Mouse (Mus musculus) E14TG2a.4 (cell line): ENCODE measurements around the gene Ttc7.

Experiments
- CTCF ChIP-seq: conservative IDR thresholded peaks from 2 replicates; pipeline ENCODE4 v1.5.1; 2014; ENCODE audit warnings: low read length
- NANOG ChIP-seq: IDR thresholded peaks from 2 replicates; pipeline ENCODE4 v1.6.1; 2014; ENCODE audit warnings: borderline replicate concordance, low read length, mixed read lengths
- POU5F1 ChIP-seq: IDR thresholded peaks from 2 replicates; pipeline ENCODE4 v1.6.1; 2014; ENCODE audit warnings: low read length, borderline replicate concordance

GRCm38 (mm10) chr17:87288131-87288530 is 5.4 kb downstream of the Ttc7 start:
- TF ChIP-seq CTCF (no peak), POU5F1 (no peak), NANOG (no peak)
